Mouse (Mus musculus) embryonic fibroblast, embryonic 13.5 days (primary cell): ENCODE measurements at regions not wholly inside any gene's neighbourhood (a gene's known extent, or its start where the extent isn't known, plus 50 kb on each side); places are given as distances from the start of the nearest gene placed in this dataset.

Experiments
- CTCF ChIP-seq: IDR thresholded peaks from 2 replicates; pipeline ENCODE4 v1.5.1; 2011; ENCODE audit warnings: mild to moderate bottlenecking, control low read depth, low read length, moderate library complexity, borderline replicate concordance; ENCODE audit not compliant: insufficient read depth
- POLR2A ChIP-seq: IDR thresholded peaks from 2 replicates; pipeline ENCODE4 v1.6.1; 2011; ENCODE audit warnings: low read depth, mild to moderate bottlenecking, control low read depth, low read length, moderate library complexity

DNA sequence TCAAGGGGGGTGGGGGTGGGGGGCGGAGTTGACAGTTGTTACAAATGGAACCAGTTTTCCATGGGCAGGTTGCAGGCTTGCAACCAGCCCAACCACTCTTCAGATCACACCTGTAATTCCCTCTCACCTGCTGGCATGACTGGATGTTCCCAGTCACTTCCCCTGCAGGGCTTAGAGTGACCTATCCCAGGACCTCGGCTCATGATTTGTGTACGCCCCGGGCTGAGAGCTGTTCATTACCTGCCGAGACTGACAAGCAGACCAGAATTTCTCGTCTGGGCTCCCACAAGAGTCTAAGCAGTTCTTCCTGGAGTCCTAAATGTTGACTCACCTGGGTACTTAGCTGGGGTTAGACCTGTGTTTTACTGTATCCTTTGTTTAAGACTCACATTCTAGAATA is 183.0 kb downstream of the Zfp36l1 start:
- TF ChIP-seq CTCF (no peak), POLR2A (no peak)
